Mouse (Mus musculus): ENCODE measurements at regions not wholly inside any gene's neighbourhood (a gene's known extent, or its start where the extent isn't known, plus 50 kb on each side); places are given as distances from the start of the nearest gene placed in this dataset.

GRCm38 (mm10) chr4:12837097-12837426 is 665.2 kb upstream of the Fam92a start:
- DNase-seq = no peak

GRCm38 (mm10) chr4:12836326-12837096 is 664.7 kb upstream of the Fam92a start:
- DNase-seq = no peak

GRCm38 (mm10) chr4:12826419-12826818 is 654.6 kb upstream of the Fam92a start:
- DNase-seq = no peak

DNA sequence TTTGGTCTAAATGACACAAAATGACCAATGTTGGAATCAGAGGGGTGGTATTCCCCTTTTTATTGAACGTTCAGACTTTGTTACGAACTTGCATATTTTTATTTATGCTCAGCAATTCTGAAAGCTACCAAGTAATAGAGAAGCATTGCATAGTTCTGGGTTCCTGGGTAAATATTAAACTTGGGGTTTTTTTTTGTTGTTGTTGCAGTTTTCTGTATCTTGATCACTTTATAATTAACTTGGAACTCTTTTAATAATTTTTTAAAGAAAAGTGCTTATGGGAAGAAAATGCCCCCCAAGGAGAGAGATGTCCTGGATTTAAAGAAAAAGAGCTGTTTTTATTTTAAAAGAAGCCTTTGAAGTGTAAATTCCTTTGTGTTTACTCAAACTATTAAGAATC is 642.4 kb upstream of the Fam92a start:
- no peak for DNase-seq

DNA sequence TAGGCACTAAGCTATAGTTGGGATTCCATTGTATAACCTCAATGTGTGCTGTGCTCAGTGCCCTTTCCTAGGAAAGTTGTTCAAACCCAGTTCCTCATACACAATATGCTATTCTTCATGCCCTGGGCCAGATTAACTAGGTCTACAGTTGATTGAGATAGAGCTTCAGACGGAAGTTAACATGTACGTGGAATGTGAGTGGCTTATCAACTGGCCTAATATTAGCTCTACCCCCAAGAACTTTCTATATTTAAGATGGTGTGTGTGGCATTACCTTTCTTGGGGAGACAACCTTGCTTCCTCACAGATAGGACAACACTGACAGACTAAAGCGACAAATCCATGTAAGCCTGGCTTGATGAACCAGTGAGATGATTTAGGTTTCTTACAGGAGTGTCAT is 629.4 kb upstream of the Fam92a start:
- DNase-seq = no peak

DNA sequence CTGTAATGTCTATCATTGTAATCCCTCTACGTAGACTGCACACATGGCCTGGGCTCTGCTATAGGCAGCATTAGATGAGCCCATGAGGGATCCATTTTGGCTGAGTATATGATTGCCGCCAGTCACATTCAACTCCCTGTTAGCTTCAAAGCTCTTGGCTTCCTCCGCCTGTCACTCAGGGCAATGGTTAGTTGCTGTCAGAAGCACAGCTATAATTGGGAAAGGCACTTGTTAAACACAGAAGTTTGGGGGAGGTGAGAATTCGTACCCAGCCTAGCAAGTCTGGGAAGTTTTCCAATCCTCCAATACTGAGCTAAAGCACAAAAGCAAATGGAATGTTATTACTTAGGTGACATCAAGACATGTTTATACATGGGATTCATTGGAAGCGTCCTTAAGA is 627.7 kb upstream of the Fam92a start:
- no peak for DNase-seq

DNA sequence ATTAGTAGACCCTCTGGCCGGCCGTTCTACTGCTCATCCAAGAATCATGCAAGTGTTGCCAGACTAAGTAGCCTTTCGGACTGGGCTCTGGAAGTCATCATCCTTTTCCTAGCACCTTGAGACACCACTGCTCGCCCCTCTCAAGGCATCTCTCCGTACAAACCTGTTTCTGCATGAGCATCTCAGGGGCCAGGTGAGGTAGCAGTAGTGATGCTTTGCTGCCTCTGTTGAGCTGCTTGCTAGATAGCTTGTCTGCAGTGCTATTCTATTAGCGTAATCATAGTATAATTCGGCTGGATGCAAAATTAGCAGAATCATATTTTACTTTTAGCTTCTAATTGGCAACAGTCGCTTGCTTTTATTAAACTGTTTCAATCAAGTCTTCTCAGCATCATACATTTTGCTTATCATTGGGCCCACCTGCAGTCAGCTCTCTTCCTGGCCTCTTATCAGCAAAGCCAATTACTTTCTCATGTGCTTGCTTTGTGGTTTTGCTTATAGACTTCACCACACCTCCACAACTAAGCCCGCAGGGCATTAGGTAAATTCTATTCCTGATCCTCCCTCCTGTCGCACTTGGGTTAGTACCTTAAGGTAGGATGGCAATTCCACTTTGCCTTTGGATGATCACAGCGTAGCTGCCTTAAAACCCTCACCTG is 621.1 kb upstream of the Fam92a start:
- DNase-seq = no peak

- DNase-seq = no peak
Observed at GRCm38 (mm10) chr4:12791786-12792674, 620.2 kb upstream of the Fam92a start.

GRCm38 (mm10) chr4:12785840-12786239 is 614.0 kb upstream of the Fam92a start:
- DNase-seq = no peak

GRCm38 (mm10) chr4:12784479-12784878 is 612.7 kb upstream of the Fam92a start:
- DNase-seq = no peak

DNA sequence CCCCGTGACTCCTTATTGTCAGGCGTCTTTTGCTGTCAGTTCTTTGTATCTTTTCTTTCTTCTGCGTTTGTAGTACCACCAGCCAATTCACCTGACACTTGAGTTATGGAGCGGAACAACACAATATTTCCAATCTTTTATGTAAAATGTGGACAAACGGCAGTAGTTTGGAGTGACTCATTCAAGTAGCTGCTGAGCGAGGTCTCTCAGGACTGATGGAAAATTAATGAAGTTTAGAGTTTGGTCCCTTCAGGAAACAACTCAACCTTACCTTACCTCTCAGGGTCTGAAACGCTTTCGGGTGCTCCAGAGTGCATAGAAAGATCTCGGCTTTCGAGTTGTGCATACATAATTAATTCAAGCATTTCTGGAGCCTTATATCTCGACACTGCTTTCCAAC is 612.3 kb upstream of the Fam92a start:
- no peak for DNase-seq

DNA sequence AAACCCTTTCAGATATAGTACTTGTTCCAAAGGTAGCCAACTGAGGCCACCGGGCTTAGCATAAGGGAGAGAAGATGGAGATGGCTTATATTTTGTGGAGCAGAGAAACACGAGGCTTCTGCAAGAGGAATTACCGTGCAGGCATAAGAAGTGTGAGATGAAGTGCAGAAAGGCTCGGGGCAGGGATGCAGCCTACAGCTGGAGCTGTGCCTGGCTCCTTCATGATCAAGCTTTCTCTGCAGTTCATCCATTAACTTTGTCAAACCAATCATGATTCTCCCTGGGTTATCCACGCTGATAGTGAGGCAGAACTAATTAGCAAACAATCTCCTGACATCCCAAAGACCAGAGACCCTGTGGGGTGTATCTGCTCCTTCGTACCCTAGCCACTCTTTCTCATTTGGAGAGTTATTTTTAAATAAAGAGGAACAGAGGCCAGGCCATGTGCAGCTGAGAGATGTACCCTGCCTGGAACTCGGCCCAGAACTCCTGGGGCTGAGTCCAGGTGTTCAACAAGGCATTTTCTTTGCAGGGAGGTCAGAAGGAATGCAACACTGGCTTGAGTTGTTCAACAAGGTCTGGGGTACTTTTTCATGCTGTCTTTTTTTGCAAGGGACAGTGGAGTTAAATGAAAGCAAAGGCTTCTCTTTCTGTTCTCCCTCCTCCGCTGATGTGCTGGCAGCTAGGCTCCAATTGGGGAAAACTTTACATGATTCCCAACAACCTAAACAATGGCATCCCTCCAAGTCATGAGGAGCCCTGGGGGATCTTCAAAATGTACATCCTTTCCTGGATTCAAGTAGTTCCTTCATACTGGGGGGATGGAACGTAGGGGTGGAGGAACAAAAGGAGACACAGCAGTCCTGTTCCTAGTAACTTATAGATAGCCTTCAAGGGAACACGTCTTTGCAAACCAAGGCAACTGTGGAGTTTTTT is 610.4 kb upstream of the Fam92a start:
- DNase-seq = no peak

GRCm38 (mm10) chr4:12780254-12780653 is 608.4 kb upstream of the Fam92a start:
- DNase-seq = no peak

- DNase-seq = no peak
Observed at GRCm38 (mm10) chr4:12779211-12779610, 607.4 kb upstream of the Fam92a start.

DNA sequence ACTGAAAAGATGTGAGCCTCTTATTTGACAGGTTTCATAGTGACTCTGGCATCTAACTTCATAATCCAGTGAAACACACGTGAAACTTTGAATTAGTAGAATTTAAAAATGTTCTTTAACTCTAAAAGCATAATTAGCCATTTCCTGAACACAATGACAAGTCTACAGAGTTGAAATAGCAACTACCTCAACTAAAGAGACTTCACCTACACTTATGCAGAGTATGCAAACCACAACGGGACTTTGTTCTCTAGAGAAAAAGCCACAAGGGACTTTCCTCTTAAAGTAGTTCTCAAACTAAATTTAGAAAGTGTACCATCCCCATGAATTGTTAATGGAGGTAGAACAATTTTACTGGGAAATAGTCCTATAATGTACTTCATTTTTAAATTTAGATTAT is 606.3 kb upstream of the Fam92a start:
- no peak for DNase-seq

GRCm38 (mm10) chr4:12776217-12776578 is 604.4 kb upstream of the Fam92a start:
- no peak for DNase-seq

- DNase-seq = no peak
Observed at GRCm38 (mm10) chr4:12775524-12776216, 603.9 kb upstream of the Fam92a start.

GRCm38 (mm10) chr4:12775090-12775489 is 603.3 kb upstream of the Fam92a start:
- no peak for DNase-seq

DNA sequence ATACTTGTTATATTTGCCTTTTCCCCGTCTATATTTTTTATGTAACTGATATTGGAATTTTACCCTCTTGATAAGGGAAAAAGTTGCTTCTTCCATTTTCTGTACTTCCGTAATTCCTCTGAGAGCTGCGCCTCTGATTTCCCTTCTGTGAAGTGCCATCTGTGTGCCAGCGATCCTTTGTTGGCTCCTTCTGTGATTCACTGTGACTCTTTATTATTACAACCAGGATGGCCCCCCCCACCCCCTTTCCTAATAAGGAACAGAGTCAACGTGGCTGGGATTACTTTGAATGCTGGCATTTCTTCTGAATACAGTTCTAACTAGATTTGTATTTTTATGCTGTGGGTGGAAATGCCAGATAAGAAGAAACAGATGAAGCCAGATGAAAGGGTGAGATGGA is 602.9 kb upstream of the Fam92a start:
- DNase-seq = no peak

DNA sequence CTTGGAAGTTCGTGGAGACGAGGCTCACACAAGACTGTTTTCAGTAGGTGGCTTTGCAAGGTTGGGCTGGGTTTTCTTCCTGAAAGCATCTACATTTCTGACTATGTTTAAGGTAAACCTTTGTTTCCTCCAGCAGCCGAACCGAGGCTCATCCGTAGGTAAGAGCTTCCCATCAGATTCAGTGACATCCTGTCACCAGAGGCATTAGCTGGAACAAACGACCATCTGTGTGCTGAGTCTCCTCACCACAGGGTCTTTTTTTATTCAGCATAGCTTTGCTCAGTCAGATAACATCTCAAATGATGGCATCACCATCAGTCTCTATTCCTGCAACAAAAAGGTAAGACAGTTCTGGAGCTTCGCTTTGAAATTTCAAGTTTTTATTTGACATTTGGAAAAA is 601.4 kb upstream of the Fam92a start:
- no peak for DNase-seq

DNA sequence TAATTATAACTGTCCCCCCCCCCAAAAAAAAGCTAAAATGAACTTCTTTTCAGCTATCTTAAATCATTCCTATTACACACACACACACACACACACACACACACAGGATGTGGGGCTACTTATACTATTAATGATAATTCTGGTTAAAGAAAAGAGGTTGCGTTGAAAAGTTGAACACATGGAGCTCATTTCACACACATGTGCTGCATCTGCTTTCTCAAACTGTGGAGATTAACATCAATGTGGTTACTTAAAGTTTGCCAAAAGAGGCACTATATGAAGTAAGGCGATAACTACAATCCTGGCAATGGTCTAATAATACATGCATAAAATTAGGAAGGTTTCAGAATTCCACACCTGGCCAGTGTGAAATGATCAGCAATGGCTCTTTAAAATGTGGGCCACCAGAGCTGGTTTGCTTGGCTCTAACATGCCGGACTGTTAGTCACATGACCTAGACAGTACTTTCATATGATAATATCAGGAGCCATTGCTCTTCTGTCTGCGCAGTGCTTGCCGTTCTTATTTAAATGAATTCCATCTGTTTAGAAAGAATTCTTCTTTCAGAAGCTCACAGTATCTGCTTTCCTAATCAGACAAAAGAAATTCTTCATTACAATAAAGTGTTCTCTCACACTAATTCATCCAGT is 598.4 kb upstream of the Fam92a start:
- DNase-seq = no peak

Data from gastrocnemius, postnatal 25 days (tissue).